Mouse (Mus musculus) megakaryocyte, embryonic 14.5 days (primary cell): Measurements from ENCODE around the gene Fmn2.

ENCODE experiments used
- FLI1 ChIP-seq: IDR thresholded peaks from 2 replicates; pipeline ENCODE4 v1.6.1; 2012; ENCODE audit warnings: low read length, inconsistent platforms, mixed read lengths
- GATA1 ChIP-seq: IDR thresholded peaks from 3 replicates; pipeline ENCODE4 v1.6.1; 2012; ENCODE audit warnings: mixed read lengths, low read length, inconsistent platforms, borderline replicate concordance

DNA sequence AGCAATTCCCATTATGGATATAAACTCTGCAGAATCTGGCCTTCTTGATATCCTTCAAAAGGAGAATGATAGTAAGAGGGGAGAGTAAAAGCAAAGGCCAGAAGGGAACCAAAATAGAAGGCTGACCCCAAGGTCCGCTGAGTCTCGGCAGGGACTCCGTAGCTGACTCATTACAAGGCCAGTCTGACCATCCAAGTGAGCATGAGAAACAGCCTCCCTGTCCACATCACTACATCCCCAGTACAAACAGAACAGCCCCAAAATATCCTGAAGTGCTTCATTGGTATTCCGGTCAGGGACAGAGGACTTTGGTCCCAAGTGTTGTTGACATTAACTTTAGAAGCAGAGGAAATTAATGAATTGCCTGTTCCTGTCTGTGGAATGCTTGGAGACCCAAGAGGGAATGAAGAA lies 270.3 kb downstream of the Fmn2 start:
- no peak for TF ChIP-seq GATA1
- no peak for TF ChIP-seq FLI1
